Mouse (Mus musculus): ENCODE measurements around the gene Lrmda. TPM values are rescaled to one million over a fixed set of nuclear protein-coding genes. Genes with fewer than 3 reads are reported as not detected.

The Lrmda gene
- polyA plus RNA-seq, 1 experiment from 2014 or later, result 0.80 TPM

DNA sequence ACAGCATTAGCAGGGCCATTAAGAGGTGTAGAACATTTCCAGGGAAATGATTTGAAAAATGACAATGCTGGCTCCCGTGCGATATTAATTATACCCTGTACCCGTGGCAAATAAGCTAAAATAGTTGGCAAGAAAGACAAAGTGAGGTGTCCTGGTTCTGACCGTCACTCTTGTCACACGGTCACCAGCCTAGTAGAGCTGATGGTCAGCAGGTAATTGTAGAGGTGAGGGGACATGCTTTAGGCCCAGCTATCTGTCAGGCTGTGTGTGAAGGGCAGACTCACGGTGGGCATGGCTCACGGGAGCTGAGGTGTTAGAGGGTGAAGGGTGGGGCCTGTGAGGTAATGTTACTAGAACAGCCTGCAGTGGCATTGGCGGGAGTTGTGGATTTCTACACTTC lies 134.6 kb downstream of the Lrmda start:
- Histone ChIP-seq H3K9me3 (ENCODE audit: control insufficient read depth, low read length) (no peaks in the 10 kb centered on the region), H3K27ac (ENCODE audit: low read depth, low read length) (no peak overlapping the region), H3K4me3 (ENCODE audit: low read length) (no peak overlapping the region), H3K4me2 (ENCODE audit: low read length) (no peak overlapping the region), H3K36me3 (ENCODE audit: control insufficient read depth, insufficient read depth, low read length) (no peaks in the 10 kb centered on the region), H3K4me1 (ENCODE audit: control insufficient read depth, insufficient read depth, low read depth, low read length) (peaks cover 13% of the 10 kb centered on the region; the same call in 1 of the 2 replicates), H3K27me3 (replicated peaks; ENCODE audit: control insufficient read depth, insufficient read depth, low read length) (0 out of 2 replicates have a peak, but pooled peaks cover 2% of the 10 kb centered on the region), H3K9ac (ENCODE audit: low read depth, low read length) (no peak overlapping the region)
- no peak; the same call in 1 of the 2 replicates for ATAC-seq
- 62% methylated on average over 8 of the region's 8 CpGs for WGBS

DNA sequence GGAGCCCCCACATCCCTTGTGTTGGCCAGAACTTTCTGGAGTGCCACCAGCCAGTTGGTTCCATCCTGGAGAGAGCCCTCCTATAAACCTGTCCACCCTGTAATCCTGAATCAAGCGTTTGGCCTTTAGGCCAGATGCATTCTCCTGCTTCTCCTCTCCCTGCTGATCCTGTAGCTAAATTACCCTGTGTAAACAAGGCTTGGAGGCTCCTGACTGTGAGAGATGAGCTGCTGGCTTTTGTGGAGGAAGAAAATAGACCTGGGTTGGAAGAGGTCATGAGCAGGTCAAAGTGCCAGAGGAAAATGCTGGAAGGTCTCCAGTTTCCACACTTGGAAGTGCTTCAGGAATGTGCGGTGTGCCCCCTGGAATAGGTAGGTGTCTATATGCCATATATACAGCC lies 135.5 kb downstream of the Lrmda start:
- Histone ChIP-seq H3K9ac (ENCODE audit: low read depth, low read length) (no peak overlapping the region), H3K4me3 (ENCODE audit: low read length) (no peak overlapping the region), H3K4me2 (ENCODE audit: low read length) (no peak overlapping the region), H3K27ac (ENCODE audit: low read depth, low read length) (no peak overlapping the region), H3K27me3 (replicated peaks; ENCODE audit: control insufficient read depth, insufficient read depth, low read length) (0 out of 2 replicates have a peak, but pooled peaks cover 2% of the 10 kb centered on the region), H3K36me3 (ENCODE audit: control insufficient read depth, insufficient read depth, low read length) (no peaks in the 10 kb centered on the region), H3K9me3 (ENCODE audit: control insufficient read depth, low read length) (no peaks in the 10 kb centered on the region), H3K4me1 (ENCODE audit: control insufficient read depth, insufficient read depth, low read depth, low read length) (peaks cover 13% of the 10 kb centered on the region; the same call in 1 of the 2 replicates)
- ATAC-seq, result no peak
- 32% methylated on average over 2 of the region's 2 CpGs for WGBS

DNA sequence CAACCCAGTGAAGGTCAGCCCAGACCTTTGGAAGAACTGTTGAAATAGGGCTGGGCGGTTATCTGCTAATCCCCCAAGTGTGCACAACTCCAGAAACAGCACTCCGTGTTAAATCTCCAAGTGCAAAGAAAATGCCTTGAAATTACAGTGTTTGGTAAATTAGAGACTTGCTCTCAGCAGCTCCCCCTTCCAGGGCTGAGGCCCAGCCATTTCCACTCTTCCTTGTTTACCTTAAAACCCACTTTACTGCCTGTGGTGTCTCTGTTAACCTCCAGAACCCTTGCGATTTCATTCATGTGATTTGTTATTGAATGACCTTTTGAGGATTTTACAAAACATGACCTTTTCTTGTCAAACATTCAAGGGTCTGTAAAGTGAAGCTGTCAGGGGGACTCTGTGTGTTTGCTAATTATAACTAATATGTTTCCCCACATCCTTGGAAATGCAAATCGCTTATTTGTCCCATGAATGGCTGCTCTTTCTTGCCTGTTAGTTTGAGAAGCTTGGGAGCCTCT lies 136.1 kb downstream of the Lrmda start:
- Histone ChIP-seq H3K36me3 (ENCODE audit: control insufficient read depth, insufficient read depth, low read length) (no peaks in the 10 kb centered on the region), H3K9ac (ENCODE audit: low read depth, low read length) (no peak overlapping the region), H3K4me3 (ENCODE audit: low read length) (no peak overlapping the region), H3K27ac (ENCODE audit: low read depth, low read length) (no peak overlapping the region), H3K27me3 (replicated peaks; ENCODE audit: control insufficient read depth, insufficient read depth, low read length) (0 out of 2 replicates have a peak, but pooled peaks cover 2% of the 10 kb centered on the region), H3K4me1 (ENCODE audit: control insufficient read depth, insufficient read depth, low read depth, low read length) (peaks cover 13% of the 10 kb centered on the region; the same call in 1 of the 2 replicates), H3K4me2 (ENCODE audit: low read length) (no peak overlapping the region), H3K9me3 (ENCODE audit: control insufficient read depth, low read length) (no peaks in the 10 kb centered on the region)
- WGBS, result 35% methylated on average over 4 of the region's 4 CpGs
- ATAC-seq, result no peak

GRCm38 (mm10) chr14:22156991-22157390 lies 137.5 kb downstream of the Lrmda start:
- no peak overlapping the region for H3K4me3 ChIP-seq (ENCODE audit: low read length)
- no peak overlapping the region for H3K27ac ChIP-seq (ENCODE audit: low read depth, low read length)
- 71% methylated on average over 6 of the region's 6 CpGs for WGBS
- H3K27me3 ChIP-seq (replicated peaks; ENCODE audit: control insufficient read depth, insufficient read depth, low read length), result 0 out of 2 replicates have a peak, but pooled peaks cover 2% of the 10 kb centered on the region
- no peak for ATAC-seq
- peaks cover 13% of the 10 kb centered on the region; the same call in 1 of the 2 replicates for H3K4me1 ChIP-seq (ENCODE audit: control insufficient read depth, insufficient read depth, low read depth, low read length)
- no peak overlapping the region for H3K9ac ChIP-seq (ENCODE audit: low read depth, low read length)
- H3K36me3 ChIP-seq (ENCODE audit: control insufficient read depth, insufficient read depth, low read length), result no peaks in the 10 kb centered on the region
- no peak overlapping the region for H3K4me2 ChIP-seq (ENCODE audit: low read length)
- no peaks in the 10 kb centered on the region for H3K9me3 ChIP-seq (ENCODE audit: control insufficient read depth, low read length)

- Histone ChIP-seq H3K4me1 (ENCODE audit: control insufficient read depth, insufficient read depth, low read depth, low read length) (no peaks in the 10 kb centered on the region), H3K4me3 (ENCODE audit: low read length) (no peak overlapping the region), H3K4me2 (ENCODE audit: low read length) (no peak overlapping the region), H3K9me3 (ENCODE audit: control insufficient read depth, low read length) (no peaks in the 10 kb centered on the region), H3K36me3 (ENCODE audit: control insufficient read depth, insufficient read depth, low read length) (no peaks in the 10 kb centered on the region), H3K27me3 (replicated peaks; ENCODE audit: control insufficient read depth, insufficient read depth, low read length) (no peaks in the 10 kb centered on the region), H3K9ac (ENCODE audit: low read depth, low read length) (no peak overlapping the region), H3K27ac (ENCODE audit: low read depth, low read length) (no peak overlapping the region)
- no peak for ATAC-seq
- WGBS, result 25% methylated on average over 3 of the region's 3 CpGs
Measured at GRCm38 (mm10) chr14:22161416-22161815, 141.9 kb downstream of the Lrmda start.

GRCm38 (mm10) chr14:22167285-22167684 lies 147.8 kb downstream of the Lrmda start:
- H3K4me2 ChIP-seq (ENCODE audit: low read length), result no peak overlapping the region
- no peak overlapping the region for H3K27ac ChIP-seq (ENCODE audit: low read depth, low read length)
- no peak overlapping the region for H3K4me3 ChIP-seq (ENCODE audit: low read length)
- no peak for ATAC-seq
- no peak overlapping the region for H3K9ac ChIP-seq (ENCODE audit: low read depth, low read length)
- peaks cover 8% of the 10 kb centered on the region for H3K4me1 ChIP-seq (ENCODE audit: control insufficient read depth, insufficient read depth, low read depth, low read length)
- H3K27me3 ChIP-seq (replicated peaks; ENCODE audit: control insufficient read depth, insufficient read depth, low read length), result no peaks in the 10 kb centered on the region
- 74% methylated on average over 7 of the region's 7 CpGs for WGBS
- H3K9me3 ChIP-seq (ENCODE audit: control insufficient read depth, low read length), result no peaks in the 10 kb centered on the region
- H3K36me3 ChIP-seq (ENCODE audit: control insufficient read depth, insufficient read depth, low read length), result no peaks in the 10 kb centered on the region

- Histone ChIP-seq H3K9ac (ENCODE audit: low read depth, low read length) (no peak overlapping the region), H3K9me3 (ENCODE audit: control insufficient read depth, low read length) (no peaks in the 10 kb centered on the region), H3K36me3 (ENCODE audit: control insufficient read depth, insufficient read depth, low read length) (no peaks in the 10 kb centered on the region), H3K27ac (ENCODE audit: low read depth, low read length) (no peak overlapping the region), H3K4me2 (ENCODE audit: low read length) (peak overlapping the region; percentile 32), H3K4me3 (ENCODE audit: low read length) (no peak overlapping the region), H3K27me3 (replicated peaks; ENCODE audit: control insufficient read depth, insufficient read depth, low read length) (no peaks in the 10 kb centered on the region), H3K4me1 (ENCODE audit: control insufficient read depth, insufficient read depth, low read depth, low read length) (peaks cover 8% of the 10 kb centered on the region)
- 38% methylated on average over 11 of the region's 11 CpGs for WGBS
- no peak for ATAC-seq
Measured at GRCm38 (mm10) chr14:22168077-22168794, 148.7 kb downstream of the Lrmda start.

- H3K27ac ChIP-seq (ENCODE audit: low read depth, low read length), result no peak overlapping the region
- H3K4me2 ChIP-seq (ENCODE audit: low read length), result peak overlapping the region; percentile 32
- WGBS, result 26% methylated on average over 14 of the region's 14 CpGs
Measured at GRCm38 (mm10) chr14:22168795-22169568, 149.5 kb downstream of the Lrmda start.

GRCm38 (mm10) chr14:22174757-22175156 lies 155.2 kb downstream of the Lrmda start:
- no peak for ATAC-seq
- 63% methylated on average over 9 of the region's 9 CpGs for WGBS

More at GRCm38 (mm10) chr14:22168795-22169568, 149.5 kb downstream of the Lrmda start:
- Histone ChIP-seq H3K27me3 (replicated peaks; ENCODE audit: control insufficient read depth, insufficient read depth, low read length) (no peaks in the 10 kb centered on the region), H3K4me1 (ENCODE audit: control insufficient read depth, insufficient read depth, low read depth, low read length) (peaks cover 8% of the 10 kb centered on the region), H3K36me3 (ENCODE audit: control insufficient read depth, insufficient read depth, low read length) (no peaks in the 10 kb centered on the region), H3K9ac (ENCODE audit: low read depth, low read length) (no peak overlapping the region), H3K4me3 (ENCODE audit: low read length) (no peak overlapping the region), H3K9me3 (ENCODE audit: control insufficient read depth, low read length) (no peaks in the 10 kb centered on the region)
- ATAC-seq, result peak; percentile 64; the same call in 1 of the 2 replicates

More at GRCm38 (mm10) chr14:22174757-22175156, 155.2 kb downstream of the Lrmda start:
- no peak overlapping the region for H3K4me3 ChIP-seq (ENCODE audit: low read length)
- H3K36me3 ChIP-seq (ENCODE audit: control insufficient read depth, insufficient read depth, low read length), result no peaks in the 10 kb centered on the region
- no peaks in the 10 kb centered on the region; the same call in none of the 2 replicates for H3K4me1 ChIP-seq (ENCODE audit: control insufficient read depth, insufficient read depth, low read depth, low read length)
- no peak overlapping the region for H3K27ac ChIP-seq (ENCODE audit: low read depth, low read length)
- no peak overlapping the region for H3K4me2 ChIP-seq (ENCODE audit: low read length)
- no peaks in the 10 kb centered on the region for H3K27me3 ChIP-seq (replicated peaks; ENCODE audit: control insufficient read depth, insufficient read depth, low read length)
- H3K9ac ChIP-seq (ENCODE audit: low read depth, low read length), result no peak overlapping the region
- H3K9me3 ChIP-seq (ENCODE audit: control insufficient read depth, low read length), result no peaks in the 10 kb centered on the region
